Mouse (Mus musculus) lung, postnatal 4 days (tissue): ENCODE results near the gene Arhgef25.

ENCODE experiments used
- DNase-seq, 2 experiments: peaks; one replicate each; pipeline ENCODE4 v3.0.0; 2021

Gene Arhgef25

GRCm38 (mm10) chr10:127183759-127184158 lies 6.1 kb downstream of the Arhgef25 start:
- DNase-seq = no peak

- no peak for DNase-seq
Observed at GRCm38 (mm10) chr10:127182624-127183023, 7.3 kb downstream of the Arhgef25 start.

- DNase-seq = no peak
Observed at GRCm38 (mm10) chr10:127181566-127181965, 8.3 kb downstream of the Arhgef25 start.

GRCm38 (mm10) chr10:127180695-127181047 lies 9.2 kb downstream of the Arhgef25 start:
- DNase-seq = no peak

- DNase-seq = peak in 1 of 2 experiments; percentile 48
Observed at GRCm38 (mm10) chr10:127179871-127180694, 9.8 kb downstream of the Arhgef25 start, which contains the start of gene Slc26a10. Slc26a10 (minus strand) TSS chr10:127180645.

GRCm38 (mm10) chr10:127178286-127179027 lies 11.4 kb downstream of the Arhgef25 start:
- DNase-seq = no peak

- DNase-seq = peak; percentile 66 to 80
Observed at GRCm38 (mm10) chr10:127177719-127178118, 12.2 kb downstream of the Arhgef25 start.

GRCm38 (mm10) chr10:127177235-127177634 lies 12.6 kb downstream of the Arhgef25 start:
- no peak for DNase-seq

- no peak for DNase-seq
Observed at GRCm38 (mm10) chr10:127176756-127177155, 13.1 kb downstream of the Arhgef25 start.

- DNase-seq = no peak
Observed at GRCm38 (mm10) chr10:127176228-127176627, 13.7 kb downstream of the Arhgef25 start.

- peak in 1 of 2 experiments; percentile 3 for DNase-seq
Observed at GRCm38 (mm10) chr10:127174170-127174569, 15.7 kb downstream of the Arhgef25 start.

- peak in 1 of 2 experiments; percentile 3 for DNase-seq
Observed at GRCm38 (mm10) chr10:127173148-127174065, 16.5 kb downstream of the Arhgef25 start.

GRCm38 (mm10) chr10:127171631-127172200 lies 18.2 kb downstream of the Arhgef25 start:
- DNase-seq = no peak

GRCm38 (mm10) chr10:127170837-127171272 lies 19.0 kb downstream of the Arhgef25 start:
- DNase-seq = peak; percentile 81 to 89

GRCm38 (mm10) chr10:127170002-127170401 lies 19.9 kb downstream of the Arhgef25 start:
- DNase-seq = peak in 1 of 2 experiments; percentile 44

GRCm38 (mm10) chr10:127167614-127168192 lies 22.2 kb downstream of the Arhgef25 start:
- DNase-seq = no peak

- peak in 1 of 2 experiments; percentile 25 for DNase-seq
Observed at GRCm38 (mm10) chr10:127166771-127167613, 22.9 kb downstream of the Arhgef25 start.

GRCm38 (mm10) chr10:127166404-127166715 lies 23.5 kb downstream of the Arhgef25 start:
- DNase-seq = no peak

- DNase-seq = peak; percentile 60 to 64
Observed at GRCm38 (mm10) chr10:127165654-127166403, 24.1 kb downstream of the Arhgef25 start.

GRCm38 (mm10) chr10:127165354-127165653 lies 24.6 kb downstream of the Arhgef25 start:
- DNase-seq = peak in 1 of 2 experiments; percentile 44
